Mouse (Mus musculus) forebrain, embryonic 16.5 days (tissue): ENCODE data around the gene Tex44. TPM values are rescaled to one million over a fixed set of nuclear protein-coding genes. Genes with fewer than 3 reads are reported as not detected.

ENCODE experiments used
- ATAC-seq: fragments of 200-750 bp; cut with Nextera tagmentation; 2 replicates; pipeline ENCODE4 v1.8.0; 2017; ENCODE audit warnings: mild to moderate bottlenecking, moderate library complexity
- H3K27ac ChIP-seq: fragments of 300-500 bp; sonication (generic); 2 replicates; pipeline ENCODE4 v1.5.1; 2014; ENCODE audit warnings: low read length, control low read depth
- H3K27me3 ChIP-seq: fragments of 300-500 bp; sonication (generic); replicated peaks from 2 replicates; pipeline ENCODE4 v1.6.1; 2014; ENCODE audit warnings: low read length; ENCODE audit not compliant: control insufficient read depth, insufficient read depth
- H3K36me3 ChIP-seq: fragments of 300-500 bp; sonication (generic); 2 replicates; pipeline ENCODE4 v1.6.1; 2014; ENCODE audit not compliant: control insufficient read depth, insufficient read depth
- H3K4me1 ChIP-seq: fragments of 300-500 bp; sonication (generic); replicated peaks from 2 replicates; pipeline ENCODE4 v1.6.1; 2014; ENCODE audit warnings: low read length; ENCODE audit not compliant: control insufficient read depth, insufficient read depth
- H3K4me2 ChIP-seq: fragments of 300-500 bp; sonication (generic); 2 replicates; pipeline ENCODE4 v1.6.1; 2014; ENCODE audit warnings: mild to moderate bottlenecking, low read length, control low read depth
- H3K4me3 ChIP-seq: fragments of 300-500 bp; sonication (generic); replicated peaks from 2 replicates; pipeline ENCODE4 v1.5.1; 2014; ENCODE audit warnings: mild to moderate bottlenecking, low read length, control low read depth
- H3K9ac ChIP-seq: fragments of 300-500 bp; sonication (generic); replicated peaks from 2 replicates; pipeline ENCODE4 v1.6.1; 2014; ENCODE audit warnings: low read depth, low read length, control low read depth
- H3K9me3 ChIP-seq: fragments of 300-500 bp; sonication (generic); 2 replicates; pipeline ENCODE4 v1.6.1; 2016; ENCODE audit warnings: low read length; ENCODE audit not compliant: control insufficient read depth
- WGBS: fragments of 180-500 bp; shearing (Covaris S2); extraction: QIAGEN DNeasy Blood & Tissue Kit; methylation state at CpG from one replicate; pipeline ENCODE4 v1.1.7; 2014; 5-methylcytosine and 5-hydroxymethylcytosine counted together
- polyA plus RNA-seq: library from polyadenylated mRNA; unstranded; fragments of >200 nt; fragmentation: Nextera tagmentation; extraction: Ambion mirVana; gene quantifications from 2 replicates; pipeline ENCODE4 v1.2.1, GENCODE M21; 2015

Tex44 gene
- polyA plus RNA-seq, 1 experiment from 2014 or later: not detected

- no peak for ATAC-seq
- Histone ChIP-seq H3K4me3 (no peak overlapping the region), H3K36me3 (no peaks in the 10 kb centered on the region), H3K9me3 (no peaks in the 10 kb centered on the region), H3K9ac (no peak overlapping the region), H3K27ac (no peak overlapping the region), H3K4me2 (no peak overlapping the region), H3K27me3 (no peaks in the 10 kb centered on the region), H3K4me1 (peaks cover 8% of the 10 kb centered on the region)
- 34% methylated on average over 6 of the region's 6 CpGs for WGBS
Measured at GRCm38 (mm10) chr1:86449966-86450365, 23.8 kb downstream of the Tex44 start.

- 67% methylated on average over 5 of the region's 5 CpGs for WGBS
- Histone ChIP-seq H3K27me3 (no peaks in the 10 kb centered on the region), H3K9me3 (no peaks in the 10 kb centered on the region), H3K4me1 (peaks cover 4% of the 10 kb centered on the region), H3K27ac (no peak overlapping the region), H3K4me3 (no peak overlapping the region), H3K9ac (no peak overlapping the region), H3K36me3 (no peaks in the 10 kb centered on the region), H3K4me2 (no peak overlapping the region)
- no peak for ATAC-seq
Measured at GRCm38 (mm10) chr1:86452713-86453112, 26.6 kb downstream of the Tex44 start.

GRCm38 (mm10) chr1:86456892-86457581 is 30.9 kb downstream of the Tex44 start:
- Histone ChIP-seq H3K4me1 (no peaks in the 10 kb centered on the region), H3K4me3 (no peak overlapping the region), H3K9me3 (no peaks in the 10 kb centered on the region), H3K27ac (no peak overlapping the region), H3K9ac (no peak overlapping the region), H3K4me2 (no peak overlapping the region), H3K27me3 (no peaks in the 10 kb centered on the region), H3K36me3 (no peaks in the 10 kb centered on the region)
- WGBS: 72% methylated on average over 13 of the region's 13 CpGs
- ATAC-seq: no peak

GRCm38 (mm10) chr1:86459371-86459770 is 33.2 kb downstream of the Tex44 start:
- no peak overlapping the region for H3K27ac ChIP-seq
- H3K4me1 ChIP-seq: no peaks in the 10 kb centered on the region
- no peak for ATAC-seq
- no peak overlapping the region for H3K9ac ChIP-seq
- 81% methylated on average over 4 of the region's 4 CpGs for WGBS
- no peak overlapping the region for H3K4me3 ChIP-seq
- H3K27me3 ChIP-seq: no peaks in the 10 kb centered on the region
- no peaks in the 10 kb centered on the region for H3K36me3 ChIP-seq
- no peaks in the 10 kb centered on the region for H3K9me3 ChIP-seq
- no peak overlapping the region for H3K4me2 ChIP-seq

GRCm38 (mm10) chr1:86464223-86464874 is 38.2 kb downstream of the Tex44 start:
- no peaks in the 10 kb centered on the region for H3K9me3 ChIP-seq
- H3K4me3 ChIP-seq: no peak overlapping the region
- no peaks in the 10 kb centered on the region for H3K27me3 ChIP-seq
- H3K4me1 ChIP-seq: no peaks in the 10 kb centered on the region
- H3K4me2 ChIP-seq: no peak overlapping the region
- no peaks in the 10 kb centered on the region for H3K36me3 ChIP-seq
- no peak for ATAC-seq
- H3K27ac ChIP-seq: no peak overlapping the region
- WGBS: 46% methylated on average over 9 of the region's 9 CpGs
- no peak overlapping the region for H3K9ac ChIP-seq

- Histone ChIP-seq H3K9ac (no peak overlapping the region), H3K27me3 (no peaks in the 10 kb centered on the region), H3K4me1 (no peaks in the 10 kb centered on the region), H3K36me3 (no peaks in the 10 kb centered on the region), H3K9me3 (no peaks in the 10 kb centered on the region), H3K4me3 (no peak overlapping the region), H3K4me2 (no peak overlapping the region), H3K27ac (no peak overlapping the region)
- no peak for ATAC-seq
- 66% methylated on average over 4 of the region's 4 CpGs for WGBS
Measured at GRCm38 (mm10) chr1:86464875-86465224, 38.7 kb downstream of the Tex44 start.

- WGBS: 90% methylated on average over 8 of the region's 8 CpGs
- no peak for ATAC-seq
Measured at GRCm38 (mm10) chr1:86467416-86467815, 41.3 kb downstream of the Tex44 start.

GRCm38 (mm10) chr1:86469876-86470275 is 43.7 kb downstream of the Tex44 start:
- no peaks in the 10 kb centered on the region for H3K9me3 ChIP-seq
- no peak for ATAC-seq
- 97% methylated on average over 4 of the region's 4 CpGs for WGBS
- no peak overlapping the region for H3K4me2 ChIP-seq
- H3K4me3 ChIP-seq: no peak overlapping the region
- H3K36me3 ChIP-seq: no peaks in the 10 kb centered on the region
- H3K9ac ChIP-seq: no peak overlapping the region
- H3K4me1 ChIP-seq: peaks cover 6% of the 10 kb centered on the region
- no peak overlapping the region for H3K27ac ChIP-seq
- H3K27me3 ChIP-seq: no peaks in the 10 kb centered on the region

More at GRCm38 (mm10) chr1:86467416-86467815, 41.3 kb downstream of the Tex44 start:
- no peak overlapping the region for H3K9ac ChIP-seq
- no peak overlapping the region for H3K4me3 ChIP-seq
- H3K27me3 ChIP-seq: no peaks in the 10 kb centered on the region
- no peaks in the 10 kb centered on the region for H3K36me3 ChIP-seq
- H3K4me2 ChIP-seq: no peak overlapping the region
- H3K27ac ChIP-seq: no peak overlapping the region
- no peaks in the 10 kb centered on the region for H3K9me3 ChIP-seq
- peaks cover 4% of the 10 kb centered on the region for H3K4me1 ChIP-seq

GRCm38 (mm10) chr1:86470519-86471181 is 44.5 kb downstream of the Tex44 start:
- no peak for ATAC-seq
- H3K9ac ChIP-seq: no peak overlapping the region
- H3K27ac ChIP-seq: no peak overlapping the region
- no peaks in the 10 kb centered on the region for H3K27me3 ChIP-seq
- H3K4me2 ChIP-seq: no peak overlapping the region
- H3K4me1 ChIP-seq: peaks cover 6% of the 10 kb centered on the region
- no peaks in the 10 kb centered on the region for H3K9me3 ChIP-seq
- 81% methylated on average over 12 of the region's 12 CpGs for WGBS
- no peaks in the 10 kb centered on the region for H3K36me3 ChIP-seq
- no peak overlapping the region for H3K4me3 ChIP-seq
